ENCODE assay signal across 8 mouse cellular contexts in the genomic region with DNA sequence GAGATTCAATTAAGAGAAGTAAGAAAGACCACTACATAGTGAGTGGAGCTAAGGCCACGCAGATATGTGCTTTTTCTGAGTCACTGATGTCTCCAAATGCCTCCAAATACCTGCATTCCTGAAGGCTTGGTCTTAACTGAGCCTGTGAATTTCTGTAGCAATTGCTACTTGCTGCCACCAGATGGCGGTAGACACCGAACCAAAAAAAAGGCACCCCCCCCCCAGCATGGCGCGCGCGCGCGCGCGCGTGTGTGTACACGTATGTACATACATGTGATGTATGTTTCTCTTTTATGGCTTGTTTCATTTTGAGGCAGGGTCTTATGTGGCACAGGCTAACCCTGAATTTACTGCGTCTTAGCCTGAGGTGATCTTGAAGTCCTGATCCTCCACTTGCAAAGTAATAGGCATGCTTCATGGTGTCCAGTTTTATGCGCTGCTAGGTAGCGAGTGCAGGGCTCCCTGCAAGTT. TPM values are rescaled to one million over a fixed set of nuclear protein-coding genes. Genes with fewer than 3 reads are reported as not detected.
DNase-seq lines count a peak whose midpoint lies in the region; ATAC-seq and TF ChIP-seq lines count a peak whose summit lies in the region.
"Had no signal": no experiment of that assay in that cellular context is flagged by ENCODE, and none has a peak within 500 bp of the region (broad histone marks: within the 10 kb centered on the region; RNA-seq: fewer than 3 reads in every experiment).

No protein-coding gene starts in this region.

- no peak overlapping the region for H3K27ac ChIP-seq in testis, adult 2 months (ENCODE audit: control insufficient read depth, insufficient read depth, low read depth, low read length)
- no peak overlapping the region for H3K27ac ChIP-seq in bone marrow macrophage, adult 2 months (ENCODE audit: insufficient read depth, low read depth, low read length)
- H3K27ac ChIP-seq in olfactory bulb, adult 2 months (ENCODE audit: insufficient read depth, low read depth, low read length): no peak overlapping the region

- TF ChIP-seq POLR2A in testis, adult 2 months (IDR thresholded peaks at IDR 0.05; ENCODE audit: control insufficient read depth, low read depth, low read length): no peak
- no peak for TF ChIP-seq POLR2A in bone marrow macrophage, adult 2 months (IDR thresholded peaks at IDR 0.05; ENCODE audit: borderline replicate concordance, low read depth, low read length)
- no peak for TF ChIP-seq POLR2A in olfactory bulb, adult 2 months (IDR thresholded peaks at IDR 0.05; ENCODE audit: insufficient read depth, low read depth, low read length)

- no peak overlapping the region; the same call in 1 of the 2 replicates for H3K4me3 ChIP-seq in testis, adult 2 months (ENCODE audit: control insufficient read depth, low read depth, low read length)
- H3K4me3 ChIP-seq in bone marrow macrophage, adult 2 months (ENCODE audit: insufficient read depth, low read length): no peak overlapping the region
- H3K4me3 ChIP-seq in olfactory bulb, adult 2 months (ENCODE audit: insufficient read depth, low read depth, low read length): peak overlapping the region; percentile 19; the same call in 1 of the 2 replicates

- H3K36me3 ChIP-seq in testis, adult 2 months (ENCODE audit: control insufficient read depth, insufficient read depth, low read length): no peaks in the 10 kb centered on the region

- 15% methylated on average over 16 of the region's 16 CpGs for WGBS in olfactory bulb, adult 2 months

- 0 out of 2 replicates have a peak, but pooled peaks cover 2% of the 10 kb centered on the region for H3K4me1 ChIP-seq in testis, adult 2 months (ENCODE audit: control insufficient read depth, insufficient read depth, low read length)
- no peaks in the 10 kb centered on the region for H3K4me1 ChIP-seq in bone marrow macrophage, adult 2 months (ENCODE audit: control insufficient read depth, insufficient read depth, low read length)
- H3K4me1 ChIP-seq in olfactory bulb, adult 2 months (ENCODE audit: control insufficient read depth, insufficient read depth, low read length): peaks cover 2% of the 10 kb centered on the region; the same call in 1 of the 2 replicates

- DNase-seq in testis, postnatal 14 days (ENCODE audit: low spot score): no peak
- peak; percentile 41 for DNase-seq in liver
- no peak for DNase-seq in layer of hippocampus, adult 8-10 months (ENCODE audit: low spot score in 2 of 2)

- no peaks in the 10 kb centered on the region for H3K27me3 ChIP-seq in testis, adult 2 months (ENCODE audit: control insufficient read depth, insufficient read depth, low read length)

- TF ChIP-seq CTCF in testis, adult 2 months (IDR thresholded peaks at IDR 0.05; ENCODE audit: control insufficient read depth, insufficient read depth, insufficient replicate concordance, low read depth, low read length): peak; percentile 53
- TF ChIP-seq CTCF in bone marrow macrophage, adult 2 months (IDR thresholded peaks at IDR 0.05; ENCODE audit: low read depth, low read length): peak; percentile 93
- TF ChIP-seq CTCF in olfactory bulb, adult 2 months (IDR thresholded peaks at IDR 0.05; ENCODE audit: insufficient read depth, low read depth, low read length): peak; percentile 73

- ATAC-seq in granulocyte monocyte progenitor cell, adult 5-6 weeks (replicated peaks; ENCODE audit: poor library complexity, severe bottlenecking): peak; percentile 95

RNA-seq across cellular contexts. Expression of gene Aurkc, which starts 54.3 kb away (rescaled TPM):
- 12.8 and 14.7 TPM in 2 replicates for polyA plus RNA-seq in testis, adult 2 months (2012; rRNA removed)
- polyA plus RNA-seq in bone marrow macrophage, adult 2 months (2012; ENCODE audit: insufficient read depth, insufficient read length, missing spikeins): not detected in 2 replicates
- total RNA-seq in granulocyte monocyte progenitor cell, adult 5-6 weeks (2014; fragmentation: Nextera tagmentation): not detected in 2 replicates
- not detected in 2 replicates for total RNA-seq in granulocyte monocyte progenitor cell, adult 5-6 weeks (2017)
- not detected in 2 replicates for polyA plus RNA-seq in olfactory bulb, adult 2 months (2012; ENCODE audit: insufficient read depth, insufficient read length, low replicate concordance, missing spikeins)
- under 1 TPM in 1 of 4 experiments, not detected in 3; 0.60 TPM for total RNA-seq in layer of hippocampus, adult 8-10 months (2022)
- total RNA-seq: left cerebral cortex, postnatal 25 days had no signal

Comparison
In these comparisons a context has a peak if more than half of its experiments do, and no peak if none do; other contexts are left out.
1. RNA of gene Aurkc, which starts 54.3 kb away (polyA plus RNA-seq): 12.8 to 14.7 TPM in testis, adult 2 months; not detected in bone marrow macrophage, adult 2 months and not detected in olfactory bulb, adult 2 months; every median in the first group is over 10 times any median in the second.
2. Peak in every context shown above with its lines, with median percentiles within 50 percentile points of each other: CTCF ChIP-seq.